In genomic region chr6:30173551-30174460, GRCm38 (mm10) we compare ENCODE assay signal across 8 mouse cellular contexts.
DNase-seq lines count a peak whose midpoint lies in the region; ATAC-seq and TF ChIP-seq lines count a peak whose summit lies in the region.

No protein-coding gene starts in this region.

- peak overlapping the region; percentile 2; the same call in 1 of the 2 replicates for H3K27ac ChIP-seq in heart, embryonic 15.5 days
- H3K27ac ChIP-seq in intestine, postnatal 0 days (ENCODE audit: low read depth, low read length), result peak overlapping the region; percentile 74; the same call in 1 of the 2 replicates

- H3K9me3 ChIP-seq in heart, embryonic 15.5 days (replicated peaks), result no peaks in the 10 kb centered on the region
- H3K9me3 ChIP-seq in intestine, postnatal 0 days (ENCODE audit: control insufficient read depth), result no peaks in the 10 kb centered on the region

- peak; percentile 14; the same call in 1 of the 2 replicates for ATAC-seq in heart, embryonic 15.5 days (replicated peaks; ENCODE audit: insufficient number of reproducible peaks, insufficient read depth, low FRiP score, low read depth)
- peak; percentile 91 for ATAC-seq in intestine, postnatal 0 days
- ATAC-seq in frontal cortex, adult (ENCODE audit: low TSS enrichment), result no peak

- peaks cover 98% of the 10 kb centered on the region for H3K27me3 ChIP-seq in heart, embryonic 15.5 days
- H3K27me3 ChIP-seq in intestine, postnatal 0 days (replicated peaks; ENCODE audit: control insufficient read depth, insufficient read depth, low read length), result peaks cover 80% of the 10 kb centered on the region

- H3K4me2 ChIP-seq in heart, embryonic 15.5 days, result peak overlapping the region; percentile 68
- H3K4me2 ChIP-seq in intestine, postnatal 0 days (replicated peaks; ENCODE audit: low read depth), result peak overlapping the region; percentile 85

- no peak for TF ChIP-seq CTCF in intestine, postnatal 0 days (IDR thresholded peaks at IDR 0.05; ENCODE audit: low read depth)

- H3K4me3 ChIP-seq in heart, embryonic 15.5 days, result peak overlapping the region; percentile 45
- peak overlapping the region; percentile 57 for H3K4me3 ChIP-seq in intestine, postnatal 0 days (ENCODE audit: low read depth, low read length)

- H3K36me3 ChIP-seq in heart, embryonic 15.5 days, result no peaks in the 10 kb centered on the region
- no peaks in the 10 kb centered on the region for H3K36me3 ChIP-seq in intestine, postnatal 0 days (ENCODE audit: control insufficient read depth, insufficient read depth)

- 0 out of 2 replicates have a peak overlapping the region, but pooled peaks have one; percentile 6 for H3K9ac ChIP-seq in heart, embryonic 15.5 days
- H3K9ac ChIP-seq in intestine, postnatal 0 days (ENCODE audit: low read depth, low read length), result peak overlapping the region; percentile 48

- peaks cover 50% of the 10 kb centered on the region for H3K4me1 ChIP-seq in heart, embryonic 15.5 days (replicated peaks)
- H3K4me1 ChIP-seq in intestine, postnatal 0 days (replicated peaks; ENCODE audit: control insufficient read depth, insufficient read depth, low read length), result no peaks in the 10 kb centered on the region

- WGBS in heart, embryonic 15.5 days, result under 1% methylated on average over 77 of the region's 80 CpGs
- WGBS in intestine, postnatal 0 days, result 1% methylated on average over 77 of the region's 80 CpGs

- DNase-seq in heart, adult 8-10 months (ENCODE audit: low spot score), result no peak
- peak; percentile 57 for DNase-seq in embryo, embryonic 11 days
- DNase-seq in lung, adult 18-20 months, result peak; percentile 69 to 77
- DNase-seq in retina, embryonic 14.5 days (ENCODE audit: low spot score), result peak; percentile 37
- no peak for DNase-seq in layer of hippocampus, adult 8-10 months (ENCODE audit: low spot score in 2 of 2)

Comparison
In these comparisons a context has a peak if more than half of its experiments do, and no peak if none do; other contexts are left out.
1. DNase-seq: peak in embryo, embryonic 11 days (single experiment), lung, adult 18-20 months (2 of 2) and retina, embryonic 14.5 days (single experiment); none in heart, adult 8-10 months (single experiment) and layer of hippocampus, adult 8-10 months (0 of 2).